Mouse (Mus musculus): ENCODE measurements around the gene Espn.

- TF ChIP-seq CTCF (IDR thresholded peaks at IDR 0.05; ENCODE audit: low read depth, low read length), result no peak
- no peak for TF ChIP-seq POLR2A (IDR thresholded peaks at IDR 0.05; ENCODE audit: borderline replicate concordance, low read depth, low read length)
Observed at GRCm38 (mm10) chr4:152168052-152168451, 15.9 kb upstream of the Espn start.

All from bone marrow macrophage, adult 2 months (primary cell).